In genomic region chr2:38378346-38378745, GRCm38 (mm10) we compare ENCODE assay signal across 8 mouse cellular contexts. TPM values are rescaled to one million over a fixed set of nuclear protein-coding genes. Genes with fewer than 3 reads are reported as not detected.
DNase-seq lines count a peak whose midpoint lies in the region; ATAC-seq and TF ChIP-seq lines count a peak whose summit lies in the region.
"Had no signal": no experiment of that assay in that cellular context is flagged by ENCODE, and none has a peak within 500 bp of the region (broad histone marks: within the 10 kb centered on the region; RNA-seq: fewer than 3 reads in every experiment).

No protein-coding gene starts in this region.

- TF ChIP-seq RAD21 in MEL (IDR thresholded peaks at IDR 0.05; ENCODE audit: low read depth, low read length): peak; percentile 58

- H3K4me3 ChIP-seq in liver, embryonic 14.5 days (ENCODE audit: insufficient read depth in 1 of 2, low read depth in 2 of 2, low read length in 2 of 2): no peak overlapping the region
- no peak overlapping the region for H3K4me3 ChIP-seq in liver, embryonic 11.5 days (ENCODE audit: low read depth, low read length)
- H3K4me3 ChIP-seq in MEL (ENCODE audit: control insufficient read depth in 1 of 2, insufficient read depth in 1 of 2, low read depth in 2 of 2, low read length in 2 of 2): peak overlapping the region; percentile 41 to 57; a peak in 2 of 4 replicates

- TF ChIP-seq CTCF in liver, embryonic 14.5 days (IDR thresholded peaks at IDR 0.05; ENCODE audit: low read depth): peak; percentile 56
- peak; percentile 34 to 78 (median 73) for TF ChIP-seq CTCF in MEL (IDR thresholded peaks at IDR 0.05 in 2 of 3, conservative IDR thresholded peaks at IDR 0.05 in 1 of 3; ENCODE audit: control insufficient read depth in 1 of 3, insufficient read depth in 1 of 3, low read depth in 2 of 3, low read length in 3 of 3, poor library complexity in 1 of 3, severe bottlenecking in 1 of 3)

- intact Hi-C loops in left cerebral cortex, postnatal 14 days (cut with DNase I): loop anchor here (5.0 kb wide), 1 partner anchor 561 kb away; no protein-coding TSS in a partner anchor

- H3K27ac ChIP-seq in liver, embryonic 14.5 days: no peak overlapping the region
- no peak overlapping the region for H3K27ac ChIP-seq in liver, embryonic 11.5 days (ENCODE audit: low read depth, low read length)
- peak overlapping the region; percentile 17; the same call in 1 of the 2 replicates for H3K27ac ChIP-seq in MEL (ENCODE audit: control insufficient read depth, low read depth, low read length)

- TF ChIP-seq POLR2A in MEL (IDR thresholded peaks at IDR 0.05; ENCODE audit: control insufficient read depth in 1 of 2, insufficient read depth in 1 of 2, low read depth in 1 of 2, low read length in 2 of 2, poor library complexity in 1 of 2): no peak

- no peaks in the 10 kb centered on the region; a peak in 1 of 4 replicates for H3K4me1 ChIP-seq in liver, embryonic 14.5 days (replicated peaks; ENCODE audit: control insufficient read depth in 2 of 2, insufficient read depth in 2 of 2, low read length in 1 of 2)
- peaks cover 4% of the 10 kb centered on the region; the same call in 1 of the 2 replicates for H3K4me1 ChIP-seq in liver, embryonic 11.5 days (replicated peaks; ENCODE audit: control insufficient read depth, insufficient read depth, low read length)
- H3K4me1 ChIP-seq in MEL (ENCODE audit: control insufficient read depth in 1 of 2, insufficient read depth in 2 of 2, low read length in 2 of 2): peaks cover 8 to 15% of the 10 kb centered on the region in 2 experiments

- ATAC-seq in liver, embryonic 14.5 days (ENCODE audit: insufficient read depth): no peak
- ATAC-seq in liver, embryonic 11.5 days (replicated peaks; ENCODE audit: low FRiP score): no peak
- ATAC-seq in megakaryocyte-erythroid progenitor cell, adult 5-6 weeks (replicated peaks; ENCODE audit: low FRiP score, low TSS enrichment, poor library complexity, severe bottlenecking): peak; percentile 60; the same call in 1 of the 2 replicates

- TF ChIP-seq EP300 in liver, embryonic 14.5 days (IDR thresholded peaks at IDR 0.05; ENCODE audit: low read depth): no peak
- no peak for TF ChIP-seq EP300 in MEL (IDR thresholded peaks at IDR 0.05; ENCODE audit: low read depth in 1 of 2, low read length in 2 of 2)

- H3K36me3 ChIP-seq in liver, embryonic 14.5 days (replicated peaks; ENCODE audit: control insufficient read depth, insufficient read depth, low read depth): no peaks in the 10 kb centered on the region
- no peaks in the 10 kb centered on the region for H3K36me3 ChIP-seq in liver, embryonic 11.5 days (ENCODE audit: control insufficient read depth, insufficient read depth, low read length)
- peaks cover 0 to 8% of the 10 kb centered on the region in 2 experiments; a peak in 2 of 4 replicates for H3K36me3 ChIP-seq in MEL (ENCODE audit: control insufficient read depth in 1 of 2, insufficient read depth in 2 of 2, low read length in 2 of 2)

- no peaks in the 10 kb centered on the region for H3K79me2 ChIP-seq in MEL (ENCODE audit: control insufficient read depth, insufficient read depth, low read length, poor library complexity)

- no peak overlapping the region for H3K4me2 ChIP-seq in liver, embryonic 14.5 days (ENCODE audit: low read depth)
- no peak overlapping the region for H3K4me2 ChIP-seq in liver, embryonic 11.5 days

- 16% methylated on average over 5 of the region's 5 CpGs for WGBS in liver, embryonic 14.5 days (ENCODE audit: insufficient replicate concordance)
- WGBS in liver, embryonic 11.5 days: 19% methylated on average over 5 of the region's 5 CpGs

- H3K27me3 ChIP-seq in liver, embryonic 14.5 days (ENCODE audit: control insufficient read depth, insufficient read depth, low read length): peaks cover 37% of the 10 kb centered on the region
- H3K27me3 ChIP-seq in liver, embryonic 11.5 days (replicated peaks; ENCODE audit: control insufficient read depth, insufficient read depth, low read length): peaks cover 66% of the 10 kb centered on the region
- no peaks in the 10 kb centered on the region for H3K27me3 ChIP-seq in MEL (ENCODE audit: control insufficient read depth in 1 of 2, insufficient read depth in 2 of 2, low read length in 2 of 2)

- DNase-seq in liver, embryonic 14.5 days (ENCODE audit: low read depth in 3 of 3, low spot score in 3 of 3): peak in 2 of 3 experiments; percentile 10 to 19
- no peak for DNase-seq in liver, embryonic 11.5 days (ENCODE audit: low spot score)
- DNase-seq in MEL (ENCODE audit: low read depth, low spot score): peak; percentile 84
- peak; percentile 44 for DNase-seq in c-Kit-positive CD71-negative TER-119-negative erythroid progenitor cells, embryonic 14.5 days (ENCODE audit: low read depth)
- no peak for DNase-seq in left cerebral cortex, postnatal 14 days (ENCODE audit: low spot score in 2 of 2)
- DNase-seq in urinary bladder, postnatal 10 days (ENCODE audit: low spot score): no peak

- no peaks in the 10 kb centered on the region for H3K9me3 ChIP-seq in liver, embryonic 14.5 days (ENCODE audit: control insufficient read depth, low read length)
- no peaks in the 10 kb centered on the region for H3K9me3 ChIP-seq in liver, embryonic 11.5 days (ENCODE audit: control insufficient read depth, low read length)
- H3K9me3 ChIP-seq in MEL (replicated peaks; ENCODE audit: insufficient read depth, low read length): no peaks in the 10 kb centered on the region

- no peak overlapping the region for H3K9ac ChIP-seq in liver, embryonic 14.5 days (replicated peaks)
- H3K9ac ChIP-seq in liver, embryonic 11.5 days (ENCODE audit: low read depth, low read length): no peak overlapping the region
- H3K9ac ChIP-seq in MEL (ENCODE audit: control insufficient read depth, low read depth, low read length, poor library complexity, severe bottlenecking): no peak overlapping the region

TF ChIP-seq in MEL, 35 proteins besides CTCF, POLR2A, EP300 and RAD21:
- TF ChIP-seq TCF12 (IDR thresholded peaks at IDR 0.05; ENCODE audit: low read depth, low read length) (no peak), POLR2AphosphoS5 (IDR thresholded peaks at IDR 0.05; ENCODE audit: borderline replicate concordance, low read depth, low read length) (no peak), CHD1 (IDR thresholded peaks at IDR 0.05; ENCODE audit: low read depth, low read length) (no peak), NELFE (IDR thresholded peaks at IDR 0.05; ENCODE audit: low read depth, low read length) (no peak), ZKSCAN1 (IDR thresholded peaks at IDR 0.05; ENCODE audit: low read depth, low read length) (no peak), SMC3 (IDR thresholded peaks at IDR 0.05; ENCODE audit: low read depth, low read length) (peak; percentile 71), POLR2AphosphoS2 (IDR thresholded peaks at IDR 0.05; ENCODE audit: low read length) (no peak), TBP (IDR thresholded peaks at IDR 0.05; ENCODE audit: low read depth, low read length) (no peak), SIN3A (IDR thresholded peaks at IDR 0.05; ENCODE audit: low read length) (peak; percentile 57), HCFC1 (IDR thresholded peaks at IDR 0.05; ENCODE audit: low read depth, low read length) (0 out of 2 replicates have a peak, but pooled peaks have one; percentile 24), ZC3H11A (IDR thresholded peaks at IDR 0.05; ENCODE audit: low read depth, low read length) (peak; percentile 45), MYC (IDR thresholded peaks at IDR 0.05; ENCODE audit: low read depth, low read length) (0 out of 2 replicates have a peak, but pooled peaks have one; percentile 55), KAT2A (conservative IDR thresholded peaks at IDR 0.05; ENCODE audit: low read depth, low read length) (no peak), UBTF (IDR thresholded peaks at IDR 0.05; ENCODE audit: borderline replicate concordance, insufficient read depth, low read depth, low read length) (no peak), MAX (IDR thresholded peaks at IDR 0.05; ENCODE audit: low read length) (peak; percentile 40; the same call in 1 of the 2 replicates), GATA1 (IDR thresholded peaks at IDR 0.05; ENCODE audit: low read depth, low read length) (no peak), MXI1 (IDR thresholded peaks at IDR 0.05; ENCODE audit: low read depth, low read length) (peak; percentile 27; the same call in 1 of the 2 replicates), ZMIZ1 (IDR thresholded peaks at IDR 0.05; ENCODE audit: low read depth, low read length) (no peak), ELF1 (IDR thresholded peaks at IDR 0.05; ENCODE audit: low read depth, low read length) (no peak), E2F4 (IDR thresholded peaks at IDR 0.05; ENCODE audit: borderline replicate concordance, low read depth, low read length) (no peak), BHLHE40 (IDR thresholded peaks at IDR 0.05; ENCODE audit: borderline replicate concordance, low read depth, low read length) (no peak), RCOR1 (IDR thresholded peaks at IDR 0.05; ENCODE audit: low read depth, low read length) (no peak), MYB (IDR thresholded peaks at IDR 0.05; ENCODE audit: low read depth, low read length) (no peak)

RNA-seq across cellular contexts. Expression of gene Lhx2, which starts 39.3 kb away (rescaled TPM):
- polyA plus RNA-seq in liver, embryonic 14.5 days (2012; rRNA removed): 3.0 and 3.8 TPM in 2 replicates
- polyA plus RNA-seq in liver, embryonic 14.5 days (2014; fragmentation: Nextera tagmentation; extraction: Ambion mirVana): 1.4 and 2.5 TPM in 2 replicates
- polyA plus RNA-seq in liver, embryonic 11.5 days (2014; fragmentation: Nextera tagmentation; extraction: Ambion mirVana): 10.5 and 11.0 TPM in 2 replicates
- total RNA-seq in MEL (2012; rRNA removed): 0.12 TPM in 1 of 2 replicates, not detected in the other
- polyA plus RNA-seq in MEL (2012; ENCODE audit: insufficient read depth in 1 of 2, insufficient read length in 2 of 2, low read depth in 1 of 2, low replicate concordance in 2 of 2, missing spikeins in 1 of 2): not detected
- not detected in 2 replicates for total RNA-seq in megakaryocyte-erythroid progenitor cell, adult 5-6 weeks (2014; fragmentation: Nextera tagmentation)
- not detected in 2 replicates for total RNA-seq in megakaryocyte-erythroid progenitor cell, adult 5-6 weeks (2017)
- 10 to 100 TPM; 73.2 to 85.4 TPM for total RNA-seq in left cerebral cortex, postnatal 14 days (2021)
- total RNA-seq: heart, adult 18-20 months had no signal

Comparison
In these comparisons a context has a peak if more than half of its experiments do, and no peak if none do; other contexts are left out.
1. DNase-seq: peak in liver, embryonic 14.5 days (2 of 3), MEL (single experiment) and c-Kit-positive CD71-negative TER-119-negative erythroid progenitor cells, embryonic 14.5 days (single experiment); none in liver, embryonic 11.5 days (single experiment), left cerebral cortex, postnatal 14 days (0 of 2) and urinary bladder, postnatal 10 days (single experiment).
2. H3K4me3 ChIP-seq: peak in MEL (2 of 2); none in liver, embryonic 14.5 days (0 of 2) and liver, embryonic 11.5 days (single experiment).
3. RNA of gene Lhx2, which starts 39.3 kb away (total RNA-seq): 73.2 to 85.4 TPM in left cerebral cortex, postnatal 14 days; 0.12 TPM in MEL and not detected in megakaryocyte-erythroid progenitor cell, adult 5-6 weeks; every median in the first group is over 10 times any median in the second.